Mouse (Mus musculus): ENCODE measurements at regions not wholly inside any gene's neighbourhood (a gene's known extent, or its start where the extent isn't known, plus 50 kb on each side); places are given as distances from the start of the nearest gene placed in this dataset.

DNA sequence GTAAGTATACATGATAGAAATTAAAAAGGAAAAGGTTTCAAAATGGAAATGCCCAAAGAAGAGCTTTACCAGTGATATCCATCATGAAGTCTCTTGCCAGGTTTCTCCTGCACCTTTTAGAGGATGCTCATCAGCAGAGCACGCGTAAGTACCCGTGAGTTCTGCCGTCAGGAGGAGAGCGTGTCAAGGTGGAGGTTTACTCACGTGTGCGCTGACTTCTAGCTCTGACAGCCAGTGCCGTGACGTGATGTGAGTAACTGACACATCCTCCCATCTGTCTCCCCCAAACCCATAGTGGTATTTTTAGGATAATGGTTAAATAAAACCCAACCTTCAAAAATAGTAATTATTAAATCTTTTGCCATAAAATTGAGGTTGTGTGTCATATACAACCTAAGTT lies 55.3 kb downstream of the Adra2a start:
- Histone ChIP-seq H3K4me3 (no peak overlapping the region), H3K27me3 (ENCODE audit: control insufficient read depth, insufficient read depth, insufficient read length) (peaks cover 9% of the 10 kb centered on the region), H3K79me2 (ENCODE audit: control insufficient read depth, insufficient read depth) (no peaks in the 10 kb centered on the region), H3K36me3 (ENCODE audit: control insufficient read depth, insufficient read depth) (no peaks in the 10 kb centered on the region), H3K4me2 (ENCODE audit: low read depth) (no peak overlapping the region), H3ac (ENCODE audit: control insufficient read depth, insufficient read length) (no peak overlapping the region)
- TF ChIP-seq E2F4 (IDR thresholded peaks at IDR 0.05; ENCODE audit: insufficient read depth) (no peak), POLR2A (IDR thresholded peaks at IDR 0.05; ENCODE audit: insufficient read length, low read depth) (no peak), USF1 (IDR thresholded peaks at IDR 0.05; ENCODE audit: low read depth) (no peak), MYOG (IDR thresholded peaks at IDR 0.05; ENCODE audit: control insufficient read depth in 1 of 3, insufficient read depth in 1 of 3, insufficient read length in 2 of 3, low read depth in 2 of 3) (no peak), TCF12 (IDR thresholded peaks at IDR 0.05; ENCODE audit: insufficient read depth, poor library complexity, severe bottlenecking) (no peak), MYOD1 (IDR thresholded peaks at IDR 0.05; ENCODE audit: control insufficient read depth in 1 of 3, insufficient read length in 2 of 3, low read depth in 2 of 3) (no peak), TCF3 (IDR thresholded peaks at IDR 0.05; ENCODE audit: insufficient read length, low read depth) (no peak), MAX (IDR thresholded peaks at IDR 0.05; ENCODE audit: low read depth) (no peak), SRF (IDR thresholded peaks at IDR 0.05; ENCODE audit: control insufficient read depth, insufficient read length, low read depth) (no peak), REST (IDR thresholded peaks at IDR 0.05; ENCODE audit: insufficient read depth, insufficient read length) (no peak), POLR2AphosphoS2 (IDR thresholded peaks at IDR 0.05; ENCODE audit: insufficient read length, low read depth) (no peak), CEBPB (IDR thresholded peaks at IDR 0.05; ENCODE audit: insufficient read depth, poor library complexity, severe bottlenecking) (no peak)

DNA sequence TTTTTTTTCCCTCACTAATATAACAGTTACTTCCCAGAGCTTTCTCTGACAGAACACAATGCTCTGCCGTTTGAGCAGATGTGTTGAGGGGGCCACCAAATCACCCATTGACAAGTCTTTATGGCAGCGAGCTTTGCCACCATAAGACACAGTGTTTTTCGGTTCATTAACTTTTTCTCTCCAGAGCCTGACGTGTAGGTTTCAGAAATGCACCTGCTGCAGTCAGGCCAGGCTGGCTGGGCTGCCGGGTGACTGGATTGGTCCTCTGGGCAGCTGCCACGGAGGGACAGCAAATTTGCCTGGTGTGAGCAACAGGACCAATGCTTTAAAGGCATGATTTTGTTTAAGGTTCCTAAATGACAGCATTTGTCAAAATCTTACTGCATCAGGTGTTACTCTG lies 55.8 kb downstream of the Adra2a start:
- H3K4me3 ChIP-seq = no peak overlapping the region
- TF ChIP-seq TCF3 (IDR thresholded peaks at IDR 0.05; ENCODE audit: insufficient read length, low read depth) (no peak), POLR2A (IDR thresholded peaks at IDR 0.05; ENCODE audit: insufficient read length, low read depth) (no peak), POLR2AphosphoS2 (IDR thresholded peaks at IDR 0.05; ENCODE audit: insufficient read length, low read depth) (no peak), E2F4 (IDR thresholded peaks at IDR 0.05; ENCODE audit: insufficient read depth) (no peak), CEBPB (IDR thresholded peaks at IDR 0.05; ENCODE audit: insufficient read depth, poor library complexity, severe bottlenecking) (no peak), USF1 (IDR thresholded peaks at IDR 0.05; ENCODE audit: low read depth) (no peak), MYOG (IDR thresholded peaks at IDR 0.05; ENCODE audit: control insufficient read depth in 1 of 3, insufficient read depth in 1 of 3, insufficient read length in 2 of 3, low read depth in 2 of 3) (no peak), SRF (IDR thresholded peaks at IDR 0.05; ENCODE audit: control insufficient read depth, insufficient read length, low read depth) (no peak), MAX (IDR thresholded peaks at IDR 0.05; ENCODE audit: low read depth) (no peak), REST (IDR thresholded peaks at IDR 0.05; ENCODE audit: insufficient read depth, insufficient read length) (no peak), MYOD1 (IDR thresholded peaks at IDR 0.05; ENCODE audit: control insufficient read depth in 1 of 3, insufficient read length in 2 of 3, low read depth in 2 of 3) (no peak)
- H3ac ChIP-seq (ENCODE audit: control insufficient read depth, insufficient read length) = no peak overlapping the region
- no peaks in the 10 kb centered on the region for H3K36me3 ChIP-seq (ENCODE audit: control insufficient read depth, insufficient read depth)
- no peaks in the 10 kb centered on the region for H3K79me2 ChIP-seq (ENCODE audit: control insufficient read depth, insufficient read depth)
- H3K4me2 ChIP-seq (ENCODE audit: low read depth) = no peak overlapping the region
- peaks cover 9% of the 10 kb centered on the region for H3K27me3 ChIP-seq (ENCODE audit: control insufficient read depth, insufficient read depth, insufficient read length)

DNA sequence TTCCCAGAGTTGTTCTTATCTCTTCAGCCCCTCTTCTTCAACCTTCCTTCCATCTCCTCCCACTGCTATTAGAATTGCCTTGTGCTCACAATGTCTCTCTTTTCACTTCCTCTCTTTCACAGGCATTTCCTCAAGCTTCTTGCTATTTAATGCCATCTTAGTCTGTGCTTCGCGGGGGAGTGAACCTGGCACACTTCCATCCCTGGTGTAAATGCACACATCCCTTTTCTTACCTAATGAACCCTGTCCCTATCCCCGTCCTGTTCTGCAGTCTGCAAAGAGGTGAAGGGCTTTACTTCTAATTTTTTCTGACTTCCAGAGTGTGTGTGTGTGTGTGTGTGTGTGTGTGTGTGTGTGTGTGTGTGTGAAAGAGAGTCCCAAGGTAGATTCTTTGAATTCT lies 62.6 kb downstream of the Adra2a start:
- Histone ChIP-seq H3K4me2 (ENCODE audit: low read depth) (no peak overlapping the region), H3ac (ENCODE audit: control insufficient read depth, insufficient read length) (no peak overlapping the region), H3K36me3 (ENCODE audit: control insufficient read depth, insufficient read depth) (no peaks in the 10 kb centered on the region), H3K4me3 (no peak overlapping the region), H3K79me2 (ENCODE audit: control insufficient read depth, insufficient read depth) (no peaks in the 10 kb centered on the region), H3K27me3 (ENCODE audit: control insufficient read depth, insufficient read depth, insufficient read length) (peaks cover 9% of the 10 kb centered on the region)
- TF ChIP-seq USF1 (IDR thresholded peaks at IDR 0.05; ENCODE audit: low read depth) (no peak), REST (IDR thresholded peaks at IDR 0.05; ENCODE audit: insufficient read depth, insufficient read length) (no peak), TCF12 (IDR thresholded peaks at IDR 0.05; ENCODE audit: insufficient read depth, poor library complexity, severe bottlenecking) (no peak), MYOG (IDR thresholded peaks at IDR 0.05; ENCODE audit: control insufficient read depth in 1 of 3, insufficient read depth in 1 of 3, insufficient read length in 2 of 3, low read depth in 2 of 3) (no peak), CEBPB (IDR thresholded peaks at IDR 0.05; ENCODE audit: insufficient read depth, poor library complexity, severe bottlenecking) (no peak), SRF (IDR thresholded peaks at IDR 0.05; ENCODE audit: control insufficient read depth, insufficient read length, low read depth) (no peak), POLR2AphosphoS2 (IDR thresholded peaks at IDR 0.05; ENCODE audit: insufficient read length, low read depth) (no peak), TCF3 (IDR thresholded peaks at IDR 0.05; ENCODE audit: insufficient read length, low read depth) (no peak), POLR2A (IDR thresholded peaks at IDR 0.05; ENCODE audit: insufficient read length, low read depth) (no peak), MYOD1 (IDR thresholded peaks at IDR 0.05; ENCODE audit: control insufficient read depth in 1 of 3, insufficient read length in 2 of 3, low read depth in 2 of 3) (no peak), MAX (IDR thresholded peaks at IDR 0.05; ENCODE audit: low read depth) (no peak), E2F4 (IDR thresholded peaks at IDR 0.05; ENCODE audit: insufficient read depth) (no peak)

DNA sequence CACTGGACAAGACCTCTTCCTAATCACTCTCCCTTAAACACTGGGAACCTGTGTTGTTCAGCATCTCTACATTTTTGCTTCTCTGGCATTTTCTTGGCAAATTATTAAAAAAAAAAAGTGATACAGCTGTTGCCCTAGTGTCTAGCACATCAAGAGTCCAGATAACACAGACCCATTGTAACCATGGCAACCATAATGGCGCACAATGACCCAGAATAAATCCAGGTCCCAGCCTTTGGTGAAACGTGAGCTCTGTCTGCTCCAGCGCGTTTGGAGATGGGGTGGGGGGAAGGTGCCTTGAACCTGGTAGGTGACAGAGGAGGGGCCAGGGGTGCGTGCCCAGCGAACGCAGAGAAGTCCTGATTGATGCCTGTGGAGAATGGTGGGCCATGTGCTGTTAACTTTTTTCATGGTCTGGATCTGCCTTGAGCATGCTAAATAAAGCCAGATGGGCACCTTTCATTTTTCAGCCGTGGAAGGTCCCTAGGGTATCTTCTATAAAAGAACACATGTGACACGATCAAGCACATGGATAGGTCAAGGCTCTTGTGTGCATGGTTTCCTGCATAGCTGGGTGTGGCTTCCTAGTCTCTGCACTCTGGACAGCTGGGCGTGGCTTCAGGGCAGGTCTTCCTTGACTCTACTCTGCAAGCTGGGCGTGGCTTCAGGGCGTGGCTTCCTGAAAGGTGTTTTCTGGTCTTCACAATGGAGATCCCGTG lies 63.3 kb downstream of the Adra2a start:
- H3K36me3 ChIP-seq (ENCODE audit: control insufficient read depth, insufficient read depth) = no peaks in the 10 kb centered on the region
- no peak overlapping the region for H3K4me2 ChIP-seq (ENCODE audit: low read depth)
- TF ChIP-seq MYOD1 (IDR thresholded peaks at IDR 0.05; ENCODE audit: control insufficient read depth in 1 of 3, insufficient read length in 2 of 3, low read depth in 2 of 3) (no peak), REST (IDR thresholded peaks at IDR 0.05; ENCODE audit: insufficient read depth, insufficient read length) (no peak), TCF3 (IDR thresholded peaks at IDR 0.05; ENCODE audit: insufficient read length, low read depth) (no peak), SRF (IDR thresholded peaks at IDR 0.05; ENCODE audit: control insufficient read depth, insufficient read length, low read depth) (no peak), USF1 (IDR thresholded peaks at IDR 0.05; ENCODE audit: low read depth) (no peak)
- peaks cover 14% of the 10 kb centered on the region for H3K27me3 ChIP-seq (ENCODE audit: control insufficient read depth, insufficient read depth, insufficient read length)
- no peak overlapping the region for H3ac ChIP-seq (ENCODE audit: control insufficient read depth, insufficient read length)
- no peak overlapping the region for H3K4me3 ChIP-seq
- no peaks in the 10 kb centered on the region for H3K79me2 ChIP-seq (ENCODE audit: control insufficient read depth, insufficient read depth)

Data from myocyte (in vitro differentiated cells).